Mouse (Mus musculus) thymus, adult 18-20 months (tissue): ENCODE measurements around the gene Mmp1b.
"Not testable (repeated sequence)": the region's sequence is repeated elsewhere in the genome, so short reads cannot be mapped to it uniquely, and the experiment has no call there.

ENCODE experiments used
- DNase-seq, 2 experiments: peaks; one replicate each; pipeline ENCODE4 v3.0.0; 2022; ENCODE audit warnings: mixed read lengths in 2 of 2

Gene Mmp1b

DNA sequence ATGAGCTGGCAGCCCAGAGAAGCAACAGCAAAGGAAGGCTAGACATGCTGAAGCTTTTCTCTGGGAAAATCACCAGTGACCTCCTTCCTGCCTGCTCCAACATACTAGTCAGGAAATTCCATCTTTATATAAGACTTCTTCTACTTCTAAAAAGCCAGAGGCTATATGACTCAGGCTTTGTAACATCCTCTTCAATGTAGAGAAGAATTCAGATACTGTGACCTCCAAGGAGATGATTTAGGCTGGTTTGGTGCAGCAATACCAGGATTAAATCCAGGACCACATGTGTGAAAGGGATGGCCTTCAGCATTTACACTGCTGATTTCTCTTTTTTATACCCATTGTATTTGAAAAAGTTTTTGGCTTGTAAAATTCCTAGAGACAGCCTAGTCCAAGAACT, at the start of gene Mmp1b:
Gene Mmp1b (minus strand): TSS at position 101 of the 400 bp plus-strand sequence.
- DNase-seq = no peak

DNA sequence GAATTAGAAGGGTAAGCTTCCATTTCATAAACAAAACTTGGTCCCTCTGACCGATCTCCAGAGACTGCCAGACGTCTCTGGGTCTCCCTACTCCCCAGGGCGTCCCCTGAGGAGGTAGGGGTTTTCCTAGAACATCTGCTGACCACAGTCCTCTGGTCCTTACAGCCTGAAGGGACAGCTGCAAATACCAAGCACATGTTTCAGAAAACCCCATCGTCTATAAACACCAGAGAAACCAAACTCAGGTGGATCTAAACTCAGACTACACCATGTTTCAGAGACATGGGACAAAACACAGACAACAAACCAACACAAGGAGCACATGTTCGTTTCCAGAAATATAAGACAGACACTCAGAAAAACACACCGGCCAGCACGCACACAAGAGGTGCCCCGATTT, 8.7 kb upstream of the Mmp1b start:
- not testable (repeated sequence) for DNase-seq

DNA sequence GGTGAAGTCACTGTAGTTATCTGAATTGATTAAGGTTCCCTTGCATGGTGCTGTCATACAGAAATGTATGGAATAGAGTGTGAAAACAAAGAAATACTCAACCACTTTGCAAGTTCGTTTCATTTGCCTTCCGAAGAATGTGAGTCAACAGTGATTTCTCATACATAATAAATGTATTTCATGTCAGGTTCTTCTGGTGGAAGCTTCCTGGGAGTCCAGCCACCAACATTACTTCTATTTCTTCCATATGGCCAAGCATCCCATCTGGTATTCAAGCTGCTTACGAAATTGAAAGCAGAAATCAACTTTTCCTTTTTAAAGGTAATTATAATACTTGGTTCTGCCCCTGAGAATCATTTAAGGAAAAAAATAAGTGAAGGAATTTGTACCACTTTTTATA, 33.3 kb downstream of the Mmp1b start:
- no peak for DNase-seq

DNA sequence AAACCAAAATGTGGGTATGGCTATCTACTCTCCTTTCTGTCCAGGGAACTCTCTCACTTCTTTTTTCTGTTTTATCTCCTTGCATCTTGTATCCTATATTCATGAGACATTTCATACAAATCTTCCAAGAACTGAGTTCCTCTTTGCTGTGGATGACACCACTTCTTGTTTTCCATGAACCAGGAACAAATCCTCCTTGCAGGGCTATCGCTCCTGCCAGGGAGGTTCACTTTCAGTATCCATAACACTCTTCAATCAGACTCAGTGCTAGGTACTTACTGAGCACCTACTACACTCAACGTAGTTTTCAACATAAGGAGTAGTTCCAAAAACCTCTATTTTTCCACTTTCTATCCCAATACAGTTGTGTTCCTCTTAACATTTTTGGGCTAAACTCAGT, 42.3 kb downstream of the Mmp1b start:
- DNase-seq = no peak

DNA sequence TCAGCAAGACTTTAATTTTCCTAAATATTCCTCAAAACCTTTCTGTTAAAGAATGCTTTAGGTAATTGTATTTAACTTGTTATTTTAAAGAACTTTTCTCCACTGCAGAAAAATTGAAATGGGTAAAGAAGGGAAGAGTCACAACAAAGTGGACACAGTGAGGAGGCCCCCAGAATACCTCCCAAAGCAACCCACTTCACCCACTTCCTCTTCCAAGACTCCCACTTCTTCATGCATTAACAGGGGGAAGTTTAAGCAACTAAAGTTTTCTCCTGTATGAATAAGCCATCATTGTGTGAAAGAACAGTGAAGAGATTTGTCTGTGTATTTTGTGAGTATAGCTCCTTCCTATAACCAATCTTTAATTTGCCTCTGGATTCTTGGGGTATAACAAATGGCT, 43.7 kb downstream of the Mmp1b start, which contains the start of gene Mmp12:
Gene Mmp12 (plus strand): TSS at position 275 of the 400 bp plus-strand sequence.
- DNase-seq = no peak

DNA sequence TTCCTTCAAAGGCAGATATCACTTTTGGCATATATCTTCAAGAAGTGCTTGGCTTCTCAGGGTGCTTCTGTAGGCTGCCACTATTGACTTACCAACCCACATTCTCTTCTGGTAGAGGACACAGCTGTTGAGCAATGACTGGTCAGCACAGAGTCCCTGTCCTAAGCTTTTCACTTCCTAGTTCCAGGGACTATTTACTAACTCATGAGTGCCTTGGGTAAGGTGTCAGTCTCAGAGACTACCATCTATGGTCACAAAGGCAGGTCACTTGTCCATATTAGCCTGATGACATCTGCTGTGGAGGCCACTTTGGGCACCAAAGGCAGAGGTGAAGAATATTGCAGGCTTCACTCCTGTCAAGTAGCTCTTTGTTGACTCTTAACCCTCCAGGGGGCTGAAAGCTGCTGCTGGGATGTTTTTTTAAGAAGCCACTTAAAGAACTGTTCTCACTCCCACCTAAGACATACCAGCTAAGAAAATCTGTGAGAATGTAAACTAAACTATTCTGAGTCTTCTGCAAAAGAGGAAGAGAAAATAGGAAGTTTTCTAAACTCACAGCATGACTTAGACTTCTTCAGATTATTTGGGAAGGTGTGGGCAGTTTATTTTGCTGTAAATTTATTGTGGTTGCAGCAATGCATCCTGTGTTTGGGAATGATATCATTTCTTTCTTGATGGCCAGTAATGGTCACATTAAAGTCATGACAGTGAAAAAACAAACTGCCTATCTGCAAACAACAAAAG, 50.9 kb downstream of the Mmp1b start:
- no peak for DNase-seq

DNA sequence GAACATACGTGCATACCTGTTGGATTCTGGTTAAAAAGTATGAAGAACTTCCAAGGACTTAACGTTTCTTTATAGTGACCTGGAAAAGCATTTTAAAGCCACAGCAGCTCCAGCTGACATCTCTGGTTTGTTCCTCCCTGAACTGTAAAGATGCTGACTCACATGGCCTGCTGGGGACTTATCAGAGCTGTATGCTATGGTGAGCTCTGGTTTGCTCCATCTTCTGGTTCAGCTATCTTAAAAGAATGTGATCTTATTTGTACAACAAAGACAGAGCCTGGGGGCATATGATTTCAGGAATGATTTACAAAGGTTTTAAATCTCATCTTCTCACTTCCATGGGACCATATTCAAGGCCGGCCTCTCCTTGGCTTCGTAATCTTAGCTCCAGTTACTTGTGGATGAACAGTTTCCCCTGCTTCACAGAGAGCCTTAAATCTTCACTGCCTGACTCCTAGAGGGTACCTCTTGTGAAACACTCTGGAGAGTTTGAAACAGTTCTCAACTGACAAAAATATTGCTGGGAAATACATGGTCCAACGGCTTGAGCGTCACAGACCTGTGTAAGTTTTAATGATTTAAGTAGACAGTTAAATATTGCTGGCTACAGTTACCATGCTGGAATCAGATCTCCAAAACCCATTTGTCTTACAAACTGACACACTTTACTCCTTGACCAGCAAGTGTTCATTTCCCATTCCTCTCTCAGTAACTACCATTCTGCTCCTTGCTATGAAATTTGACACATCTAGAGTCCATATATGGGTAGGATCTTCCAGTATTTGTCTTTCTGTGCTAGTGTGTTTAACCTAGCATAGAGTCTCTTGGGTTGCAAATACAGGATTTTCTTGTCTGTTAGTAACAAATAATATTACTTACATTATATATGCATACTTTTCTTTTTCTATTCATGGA, 51.8 kb downstream of the Mmp1b start:
- no peak for DNase-seq

DNA sequence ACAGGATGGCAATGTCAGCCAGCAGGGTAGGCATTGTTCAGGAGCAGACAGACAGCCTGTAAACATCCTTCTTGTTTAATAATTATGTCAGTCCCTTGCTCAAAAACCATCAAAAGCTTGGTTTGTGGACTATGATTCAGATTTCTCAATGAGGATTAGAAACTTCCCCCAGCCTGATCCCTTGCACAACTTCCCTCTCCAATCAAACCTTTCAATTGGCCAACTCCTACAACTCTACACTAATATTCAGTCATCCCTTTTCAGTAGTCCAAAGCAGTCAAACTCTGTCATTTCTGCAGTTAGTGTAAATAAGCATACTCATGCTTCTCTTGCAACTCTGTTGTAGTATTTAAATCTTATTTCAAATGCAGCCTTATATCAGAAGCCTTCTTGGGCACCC, 56.0 kb downstream of the Mmp1b start:
- DNase-seq = no peak
